Mouse (Mus musculus): ENCODE data around the gene Kcnq5.
"Not testable (repeated sequence)": the region's sequence is repeated elsewhere in the genome, so short reads cannot be mapped to it uniquely, and the experiment has no call there.

Kcnq5 gene

GRCm38 (mm10) chr1:21856399-21856798 lies 105.3 kb downstream of the Kcnq5 start:
- DNase-seq (ENCODE audit: extremely low spot score, low read depth, low spot score): no peak

GRCm38 (mm10) chr1:21838534-21838933 lies 123.2 kb downstream of the Kcnq5 start:
- no peak for DNase-seq (ENCODE audit: extremely low spot score, low read depth, low spot score)

GRCm38 (mm10) chr1:21837387-21837786 lies 124.4 kb downstream of the Kcnq5 start:
- no peak for DNase-seq (ENCODE audit: extremely low spot score, low read depth, low spot score)

- peak; percentile 10 for DNase-seq (ENCODE audit: extremely low spot score, low read depth, low spot score)
Measured at GRCm38 (mm10) chr1:21836337-21836736, 125.4 kb downstream of the Kcnq5 start.

DNA sequence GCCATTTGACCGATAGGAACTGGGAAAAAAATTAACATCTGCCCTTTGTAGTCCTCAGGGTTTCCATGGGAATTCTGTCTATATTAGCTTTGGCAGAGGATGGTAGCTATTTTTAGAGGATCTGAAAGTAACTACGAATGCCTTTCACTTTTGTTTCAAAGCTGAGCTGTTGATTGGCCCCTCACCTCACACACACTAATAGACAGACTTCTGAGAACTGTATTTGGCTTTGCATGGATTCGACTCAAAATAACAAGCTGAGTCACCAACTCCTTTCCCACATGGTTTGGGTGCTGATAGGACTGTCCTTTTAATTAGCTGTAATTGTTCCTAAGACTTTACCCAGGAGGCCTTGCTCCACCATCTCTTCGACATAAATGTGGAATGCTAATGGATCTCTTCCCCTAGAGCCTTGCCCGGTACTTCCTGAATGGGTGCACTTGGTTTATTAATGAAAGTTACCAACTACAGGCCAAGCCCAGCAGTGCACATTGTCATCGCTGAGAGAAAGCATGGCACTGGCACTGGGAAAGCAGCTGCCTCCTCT lies 131.8 kb downstream of the Kcnq5 start:
- no peak for DNase-seq (ENCODE audit: extremely low spot score, low read depth, low spot score)

DNA sequence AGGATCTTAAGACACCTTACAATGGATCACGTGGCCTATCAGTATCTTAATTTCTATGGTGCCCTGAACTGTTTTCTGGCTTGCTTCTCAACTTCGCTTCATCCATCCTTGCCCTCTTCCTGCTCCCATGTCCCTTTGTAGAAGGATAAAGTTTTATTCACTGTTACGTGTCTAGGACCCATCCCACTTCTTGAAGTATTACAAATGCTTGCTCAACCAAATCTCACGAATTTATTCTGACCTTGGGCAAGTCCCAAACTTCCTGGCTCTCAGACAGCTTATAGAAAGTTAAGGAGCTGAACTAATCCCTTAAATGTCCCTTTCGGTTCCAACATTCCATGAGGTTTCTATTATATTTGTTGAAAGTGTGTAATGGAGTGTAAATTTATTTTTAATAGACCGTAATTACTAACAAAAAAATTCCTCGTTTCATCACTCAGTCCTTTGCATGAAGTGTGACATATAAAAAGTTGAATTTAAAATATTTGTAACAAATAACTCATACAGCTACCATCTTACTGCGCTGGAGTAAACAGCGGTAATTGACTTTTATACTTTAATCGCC lies 141.6 kb downstream of the Kcnq5 start:
- no peak for DNase-seq (ENCODE audit: extremely low spot score, low read depth, low spot score)

DNA sequence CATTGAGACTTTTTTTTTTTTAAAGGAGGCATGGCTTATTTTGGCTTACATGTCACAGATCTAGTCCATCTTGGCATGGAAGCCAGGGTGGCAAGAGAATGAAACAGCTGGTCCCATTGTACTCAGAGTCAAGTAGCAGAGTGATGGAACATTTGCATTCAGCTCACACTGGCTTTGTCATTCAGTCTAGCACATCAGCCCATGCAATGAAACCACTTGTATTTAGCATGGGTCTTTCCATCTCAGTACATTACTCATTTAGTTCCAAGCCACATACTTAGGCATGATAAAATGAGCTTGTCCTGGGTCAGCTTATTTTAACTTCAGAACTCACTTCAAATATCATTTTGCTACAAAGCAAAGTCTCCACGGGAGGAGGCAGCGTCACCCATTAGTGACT lies 156.7 kb downstream of the Kcnq5 start:
- no peak for DNase-seq (ENCODE audit: extremely low spot score, low read depth, low spot score)

DNA sequence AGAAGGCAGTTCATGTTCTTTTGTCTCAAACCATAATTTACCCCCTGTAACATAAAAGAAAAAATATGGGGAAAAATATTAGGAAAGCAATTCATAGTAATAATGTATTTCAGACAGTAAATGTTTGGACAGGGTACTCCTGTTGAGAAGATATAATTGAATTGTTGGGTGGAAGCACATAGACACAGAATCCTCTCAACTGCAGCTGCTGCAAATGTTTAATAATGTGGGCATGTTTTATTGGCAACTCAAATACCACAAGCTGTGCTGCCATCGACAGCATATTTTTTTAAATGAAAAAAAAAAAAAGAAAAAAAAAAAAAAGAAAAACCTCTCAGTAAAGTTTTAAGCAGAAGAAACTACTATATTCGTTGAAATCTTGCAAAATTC lies 157.3 kb downstream of the Kcnq5 start:
- no peak for DNase-seq (ENCODE audit: extremely low spot score, low read depth, low spot score)

GRCm38 (mm10) chr1:21803751-21804476 lies 157.8 kb downstream of the Kcnq5 start:
- DNase-seq (ENCODE audit: extremely low spot score, low read depth, low spot score): no peak

DNA sequence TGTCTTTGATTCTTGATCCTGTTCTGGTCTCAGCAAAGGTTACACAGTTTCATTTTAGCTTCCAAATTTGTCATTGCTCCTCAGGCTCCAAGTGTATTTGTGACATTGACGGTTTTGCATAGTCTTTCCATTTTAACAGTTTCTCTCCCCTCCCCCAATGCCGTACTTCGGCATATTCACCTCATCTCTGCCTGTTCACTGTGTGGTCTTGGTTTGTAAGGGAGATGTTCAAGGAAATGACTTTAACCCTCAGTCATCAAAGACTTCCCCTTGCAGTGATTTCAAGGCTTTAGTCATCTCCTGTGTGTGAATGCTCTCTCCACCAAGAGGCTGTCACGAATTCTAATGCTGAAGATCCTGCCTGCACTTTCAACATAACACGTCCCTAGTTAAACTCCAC lies 181.0 kb downstream of the Kcnq5 start:
- no peak for DNase-seq (ENCODE audit: extremely low spot score, low read depth, low spot score)

GRCm38 (mm10) chr1:21777560-21777959 lies 184.2 kb downstream of the Kcnq5 start:
- DNase-seq (ENCODE audit: extremely low spot score, low read depth, low spot score): no peak

DNA sequence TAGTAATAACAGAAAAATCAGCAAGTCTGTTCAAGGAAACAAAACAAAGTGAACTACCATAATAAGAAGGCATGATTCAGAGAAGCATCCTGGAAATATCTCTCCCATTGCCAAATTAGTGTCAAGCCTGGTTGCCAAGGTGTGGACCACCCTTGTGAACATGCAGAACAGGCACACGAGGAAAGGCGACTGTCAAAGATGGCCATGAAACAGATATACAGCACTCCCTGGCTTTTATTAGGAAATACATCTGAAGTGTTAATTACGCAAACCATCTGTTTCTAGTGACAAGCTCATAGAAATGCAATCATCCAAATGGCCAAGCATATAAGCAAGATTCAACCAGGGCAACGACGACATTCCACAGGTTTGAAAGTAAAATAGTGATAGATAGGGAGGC lies 187.8 kb downstream of the Kcnq5 start:
- peak; percentile 5 for DNase-seq (ENCODE audit: extremely low spot score, low read depth, low spot score)

DNA sequence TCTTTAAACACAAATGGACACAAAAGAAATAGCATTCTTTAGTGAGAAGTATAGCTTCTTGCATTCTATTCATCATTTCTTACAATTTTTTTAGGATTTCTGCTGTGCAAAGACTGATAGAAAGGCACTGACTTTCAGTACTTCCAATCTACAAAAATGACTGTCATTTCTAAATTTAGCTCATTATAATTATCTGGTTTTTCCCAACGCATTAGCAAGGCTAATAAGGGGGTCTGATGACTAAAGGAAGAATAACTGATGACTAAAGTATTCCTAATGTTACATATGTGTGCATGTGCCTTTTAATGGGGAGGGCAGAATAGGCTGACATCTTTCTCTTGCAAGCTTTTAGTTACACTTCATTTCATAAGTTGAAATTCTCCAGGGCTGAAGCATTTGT lies 191.2 kb downstream of the Kcnq5 start:
- no peak for DNase-seq (ENCODE audit: extremely low spot score, low read depth, low spot score)

GRCm38 (mm10) chr1:21749297-21749696 lies 212.4 kb downstream of the Kcnq5 start:
- DNase-seq (ENCODE audit: extremely low spot score, low read depth, low spot score): no peak

GRCm38 (mm10) chr1:21729131-21729530 lies 232.6 kb downstream of the Kcnq5 start:
- no peak for DNase-seq (ENCODE audit: extremely low spot score, low read depth, low spot score)

DNA sequence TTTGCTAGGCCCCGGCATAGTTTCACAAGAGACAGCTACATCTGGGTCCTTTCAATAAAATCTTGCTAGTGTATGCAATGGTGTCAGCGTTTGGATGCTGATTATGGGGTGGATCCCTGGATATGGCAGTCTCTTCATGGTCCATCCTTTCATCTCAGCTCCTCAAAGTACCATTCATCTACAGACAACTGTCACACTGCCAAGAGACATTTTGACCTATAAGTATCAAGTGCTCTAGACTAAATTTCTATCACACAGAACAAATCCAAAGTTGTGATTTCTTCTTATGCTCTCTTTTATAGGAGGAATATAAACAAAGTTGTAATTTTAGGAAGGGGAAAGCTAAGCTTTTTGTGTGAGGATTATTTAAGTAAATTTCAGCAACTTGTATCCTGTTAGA lies 238.5 kb downstream of the Kcnq5 start:
- DNase-seq (ENCODE audit: extremely low spot score, low read depth, low spot score): not testable (repeated sequence)

- no peak for DNase-seq (ENCODE audit: extremely low spot score, low read depth, low spot score)
Measured at GRCm38 (mm10) chr1:21721246-21721645, 240.5 kb downstream of the Kcnq5 start.

DNA sequence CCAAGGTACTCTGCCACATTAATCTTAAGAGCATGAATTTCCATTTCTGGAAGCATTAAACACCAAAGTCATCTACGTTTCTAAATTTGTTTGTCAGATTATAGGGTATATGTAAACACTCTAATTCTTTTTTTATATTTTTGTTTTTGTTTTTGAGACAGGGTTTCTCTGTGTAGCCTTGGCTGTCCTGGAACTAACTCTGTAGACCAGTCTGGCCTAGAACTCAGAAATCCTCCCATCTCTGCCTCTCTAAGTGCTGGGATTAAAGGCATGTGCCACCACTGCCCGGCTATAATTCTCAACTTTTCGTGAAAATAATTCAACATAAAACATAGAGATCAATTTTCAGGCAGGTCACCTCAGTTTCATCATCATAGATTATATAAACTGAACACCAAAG lies 246.9 kb downstream of the Kcnq5 start:
- no peak for DNase-seq (ENCODE audit: extremely low spot score, low read depth, low spot score)

GRCm38 (mm10) chr1:21712711-21713110 lies 249.0 kb downstream of the Kcnq5 start:
- no peak for DNase-seq (ENCODE audit: extremely low spot score, low read depth, low spot score)

GRCm38 (mm10) chr1:21690458-21690857 lies 271.3 kb downstream of the Kcnq5 start:
- no peak for DNase-seq (ENCODE audit: extremely low spot score, low read depth, low spot score)

DNA sequence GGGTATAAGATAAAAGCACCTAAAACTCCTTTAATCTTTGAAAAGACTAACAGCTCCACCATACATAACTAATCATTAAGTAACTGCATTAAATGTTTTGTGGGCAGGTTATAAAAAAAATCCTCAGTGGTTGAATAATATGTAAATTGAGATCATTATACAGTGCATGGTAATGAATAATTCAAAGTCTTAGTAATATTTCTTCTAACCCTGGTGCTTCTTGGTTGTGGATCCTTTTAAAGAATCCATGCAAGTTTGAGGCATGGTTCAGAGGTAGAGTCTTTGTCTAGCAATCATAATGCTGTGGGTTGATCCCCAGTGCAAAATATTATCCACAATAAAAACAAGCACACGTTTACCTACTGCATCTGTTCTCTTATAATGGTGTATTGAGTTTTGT lies 272.8 kb downstream of the Kcnq5 start:
- no peak for DNase-seq (ENCODE audit: extremely low spot score, low read depth, low spot score)

DNA sequence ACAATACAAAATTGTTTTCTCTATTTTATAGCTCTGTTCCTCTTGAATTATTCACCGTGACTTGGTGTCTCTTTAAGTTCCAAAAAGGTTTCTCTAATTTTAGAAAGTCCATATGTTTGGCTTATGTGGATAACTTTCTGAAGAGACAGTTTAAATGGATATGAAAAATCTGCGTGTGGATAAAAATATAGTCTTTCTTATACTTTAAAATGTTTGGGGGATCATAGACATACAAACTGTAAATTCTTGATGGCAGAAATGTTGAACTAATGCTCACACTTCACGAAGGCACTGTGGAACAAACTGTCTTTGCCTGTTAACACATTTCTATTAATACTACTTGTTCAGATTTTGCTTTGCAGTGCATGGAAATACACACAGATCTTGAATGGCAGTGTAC lies 277.3 kb downstream of the Kcnq5 start:
- DNase-seq (ENCODE audit: extremely low spot score, low read depth, low spot score): no peak

- no peak for DNase-seq (ENCODE audit: extremely low spot score, low read depth, low spot score)
Measured at GRCm38 (mm10) chr1:21676805-21677204, 284.9 kb downstream of the Kcnq5 start.
